Mouse (Mus musculus): ENCODE results near the gene Chst5.

GRCm38 (mm10) chr8:111889931-111890910, 20.0 kb downstream of the Chst5 start:
- no peak for TF ChIP-seq FLI1 (IDR thresholded peaks at IDR 0.05; ENCODE audit: low read length)
- no peak for TF ChIP-seq GATA1 (IDR thresholded peaks at IDR 0.05; ENCODE audit: borderline replicate concordance, low read length)

All from megakaryocyte, embryonic 14.5 days (primary cell).